Mouse (Mus musculus) bone marrow, adult 2 months (tissue): ENCODE measurements around the gene Rnf113a2. TPM values are rescaled to one million over a fixed set of nuclear protein-coding genes. Genes with fewer than 3 reads are reported as not detected.

ENCODE experiments used
- H3K27ac ChIP-seq: fragments of 200-500 bp; 2 replicates; pipeline ENCODE4 v1.5.1; 2012; ENCODE audit warnings: low read depth, mild to moderate bottlenecking, control low read depth, inconsistent platforms, low read length; ENCODE audit not compliant: control insufficient read depth, poor library complexity, insufficient read depth
- H3K4me1 ChIP-seq: fragments of 200-500 bp; 2 replicates; pipeline ENCODE4 v1.6.1; 2011; ENCODE audit warnings: low read length; ENCODE audit not compliant: control insufficient read depth, insufficient read depth
- H3K4me3 ChIP-seq: fragments of 200-500 bp; replicated peaks from 2 replicates; pipeline ENCODE3; 2011; ENCODE audit warnings: mild to moderate bottlenecking, low read depth, low read length, control low read depth; ENCODE audit not compliant: control insufficient read depth
- CTCF ChIP-seq: fragments of 200-500 bp; IDR thresholded peaks from 2 replicates; pipeline ENCODE4 v1.5.1; 2011; ENCODE audit warnings: low read length, control low read depth; ENCODE audit not compliant: control insufficient read depth, insufficient read depth
- POLR2A ChIP-seq: fragments of 200-500 bp; IDR thresholded peaks from 2 replicates; pipeline ENCODE4 v1.6.1; 2011; ENCODE audit warnings: low read depth, mild to moderate bottlenecking, control low read depth, low read length, borderline replicate concordance; ENCODE audit not compliant: control insufficient read depth
- WGBS: fragments of 180-500 bp; shearing (Covaris S2); methylation state at CpG from one replicate; pipeline ENCODE4 v1.1.7; 2018; 5-methylcytosine and 5-hydroxymethylcytosine counted together
- polyA plus RNA-seq: library from polyadenylated mRNA; stranded (reverse); fragments of >200 nt; gene quantifications from 2 replicates; pipeline ENCODE4 v1.2.4, GENCODE M21; 2011; ENCODE audit warnings: low replicate concordance; ENCODE audit not compliant: missing spikeins, insufficient read depth, insufficient read length

Rnf113a2 gene
- polyA plus RNA-seq, 1 experiment, result 9.5 TPM

DNA sequence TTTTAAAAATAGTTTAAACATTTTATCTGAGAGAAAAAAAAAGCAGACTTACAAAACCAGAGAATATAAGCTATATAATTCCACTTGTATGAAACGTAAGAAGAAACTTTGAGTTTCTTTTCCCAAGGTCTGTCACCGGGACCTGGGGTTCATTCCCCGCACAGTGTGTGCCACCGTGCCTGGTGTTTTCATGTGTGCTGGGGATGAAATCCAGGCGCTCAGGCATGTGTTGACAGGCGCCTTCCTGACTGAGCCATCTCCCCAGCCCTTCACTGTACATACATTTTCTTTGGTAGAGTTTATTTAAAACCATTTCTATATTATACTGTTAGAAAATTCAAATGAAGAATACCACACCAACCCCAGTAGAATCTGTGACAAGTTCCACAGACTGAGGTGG lies 26.7 kb upstream of the Rnf113a2 start:
- 86% methylated on average over 6 of the region's 6 CpGs for WGBS
- no peak overlapping the region for H3K4me3 ChIP-seq
- H3K4me1 ChIP-seq, result no peaks in the 10 kb centered on the region; the same call in 1 of the 2 replicates
- no peak for TF ChIP-seq CTCF
- no peak for TF ChIP-seq POLR2A
- no peak overlapping the region for H3K27ac ChIP-seq

DNA sequence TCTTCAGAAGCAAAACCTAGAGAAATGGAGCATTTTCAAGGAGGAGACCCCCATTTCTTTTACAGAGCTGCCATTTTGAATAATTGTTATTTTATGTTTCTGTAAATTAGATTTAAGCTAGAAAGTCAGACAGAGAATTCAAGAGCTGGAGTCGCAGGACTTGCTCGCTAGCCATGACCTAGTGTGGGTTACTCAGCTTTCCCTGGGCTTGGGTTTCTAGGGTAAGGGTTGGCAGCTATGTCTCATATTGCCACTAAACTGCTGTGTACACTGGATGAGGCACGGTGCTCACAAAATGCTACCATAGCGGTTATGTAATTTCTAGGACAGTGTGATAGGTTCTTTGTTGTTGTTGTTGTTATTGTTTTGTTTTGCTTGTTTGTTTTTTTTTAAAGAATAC lies 24.3 kb upstream of the Rnf113a2 start:
- WGBS, result 91% methylated on average over 4 of the region's 4 CpGs
- Histone ChIP-seq H3K4me1 (no peaks in the 10 kb centered on the region; the same call in 1 of the 2 replicates), H3K4me3 (no peak overlapping the region), H3K27ac (no peak overlapping the region)
- TF ChIP-seq CTCF (no peak), POLR2A (no peak)

DNA sequence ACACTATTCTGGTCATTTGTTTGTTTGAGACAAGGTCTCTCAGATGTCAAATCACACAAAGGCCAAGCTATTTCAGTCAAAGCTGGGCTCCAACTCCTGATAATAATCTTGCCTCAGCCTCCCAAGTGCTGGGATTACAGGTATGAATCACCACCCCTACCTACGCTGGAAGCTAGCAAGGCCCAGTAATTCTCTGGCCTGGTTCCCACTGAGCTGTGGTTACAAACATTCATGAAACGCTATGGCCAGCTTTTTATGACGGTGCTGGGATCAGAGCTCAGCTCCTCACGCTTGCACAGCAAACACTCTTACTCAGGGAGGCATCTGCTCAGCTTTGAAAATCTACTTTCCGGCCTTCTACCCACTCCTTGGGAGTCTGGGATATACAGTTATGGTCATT lies 23.1 kb upstream of the Rnf113a2 start:
- TF ChIP-seq CTCF, result no peak
- TF ChIP-seq POLR2A, result no peak
- 89% methylated on average over 5 of the region's 5 CpGs for WGBS
- Histone ChIP-seq H3K27ac (no peak overlapping the region), H3K4me3 (no peak overlapping the region), H3K4me1 (no peaks in the 10 kb centered on the region; the same call in 1 of the 2 replicates)

DNA sequence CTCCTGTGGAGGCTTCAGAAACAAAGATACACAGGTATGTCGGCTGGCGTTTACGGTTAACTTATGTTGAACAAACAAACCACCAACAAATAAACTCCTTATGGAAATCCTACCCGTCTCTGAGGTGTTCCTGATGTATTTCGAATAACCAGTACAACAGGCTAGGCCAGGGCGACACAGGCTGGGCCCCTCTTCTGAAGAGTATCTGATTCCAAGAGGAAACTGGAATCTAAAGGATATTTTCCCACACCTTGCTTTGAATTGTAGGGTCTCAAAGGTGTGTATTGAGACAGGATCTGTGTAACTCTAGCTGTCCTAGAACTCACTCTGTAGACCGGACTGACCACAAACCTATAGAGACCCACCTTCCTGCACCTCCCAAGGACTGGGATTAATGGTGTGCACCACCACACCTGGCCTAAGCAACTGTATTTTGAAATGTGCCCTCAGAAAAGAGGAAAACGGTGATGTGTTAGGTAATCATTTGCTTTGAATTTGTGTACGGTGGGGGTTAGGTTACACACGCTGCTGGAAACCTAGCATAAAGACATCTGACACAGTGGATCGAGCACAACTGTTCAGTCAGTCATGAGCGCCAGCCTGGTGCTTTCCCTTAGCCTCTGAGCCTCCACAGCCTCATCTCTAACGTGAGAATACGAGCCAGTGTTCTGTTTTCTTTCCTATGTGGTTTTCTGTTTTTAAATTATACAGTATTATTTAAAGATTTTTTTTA lies 19.9 kb upstream of the Rnf113a2 start:
- no peak for TF ChIP-seq POLR2A
- TF ChIP-seq CTCF, result no peak
- no peak overlapping the region for H3K4me3 ChIP-seq
- H3K27ac ChIP-seq, result no peak overlapping the region
- WGBS, result 76% methylated on average over 14 of the region's 14 CpGs
- no peaks in the 10 kb centered on the region; the same call in 1 of the 2 replicates for H3K4me1 ChIP-seq

DNA sequence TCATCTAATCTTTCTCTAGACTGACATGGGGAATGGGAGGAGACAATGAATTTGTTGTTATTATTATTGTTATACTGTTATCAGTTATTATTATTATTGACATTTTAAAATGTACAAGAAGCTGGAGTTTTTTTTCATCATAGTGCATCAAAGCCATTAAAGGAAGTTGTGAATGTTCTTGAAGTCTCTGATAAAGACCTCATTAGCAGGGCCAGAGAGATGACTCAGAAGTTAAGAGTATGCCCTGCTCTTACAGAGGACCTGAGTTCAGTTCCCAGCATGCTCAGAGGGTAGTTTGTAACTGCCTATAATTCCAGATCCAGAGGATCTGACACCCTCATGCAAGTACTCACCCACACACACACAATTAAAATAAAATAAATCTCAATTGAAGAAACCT lies 19.3 kb upstream of the Rnf113a2 start:
- Histone ChIP-seq H3K4me1 (no peaks in the 10 kb centered on the region; the same call in 1 of the 2 replicates), H3K27ac (no peak overlapping the region), H3K4me3 (no peak overlapping the region)
- TF ChIP-seq CTCF (no peak), POLR2A (no peak)

DNA sequence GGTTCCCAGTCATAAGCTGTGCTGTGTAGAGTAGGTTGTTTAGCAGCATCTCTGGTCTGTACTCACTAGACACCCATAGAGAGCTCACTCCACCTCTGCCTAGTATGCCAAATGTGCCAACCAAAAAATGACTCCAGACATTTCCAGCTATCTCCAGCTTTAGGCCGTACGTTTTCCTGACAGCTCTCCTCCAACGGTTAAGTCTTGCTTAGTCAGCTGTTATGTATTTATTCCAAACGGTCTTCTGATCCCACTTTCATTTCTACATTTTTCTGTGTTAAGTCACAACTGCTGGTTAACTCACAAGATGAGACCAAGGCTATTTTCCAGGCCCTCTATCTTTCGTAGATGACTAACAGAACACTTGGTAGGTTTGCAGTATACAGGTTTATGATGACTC lies 18.4 kb upstream of the Rnf113a2 start:
- H3K27ac ChIP-seq, result no peak overlapping the region
- TF ChIP-seq CTCF (no peak), POLR2A (no peak)
- WGBS, result 81% methylated on average over 5 of the region's 5 CpGs

DNA sequence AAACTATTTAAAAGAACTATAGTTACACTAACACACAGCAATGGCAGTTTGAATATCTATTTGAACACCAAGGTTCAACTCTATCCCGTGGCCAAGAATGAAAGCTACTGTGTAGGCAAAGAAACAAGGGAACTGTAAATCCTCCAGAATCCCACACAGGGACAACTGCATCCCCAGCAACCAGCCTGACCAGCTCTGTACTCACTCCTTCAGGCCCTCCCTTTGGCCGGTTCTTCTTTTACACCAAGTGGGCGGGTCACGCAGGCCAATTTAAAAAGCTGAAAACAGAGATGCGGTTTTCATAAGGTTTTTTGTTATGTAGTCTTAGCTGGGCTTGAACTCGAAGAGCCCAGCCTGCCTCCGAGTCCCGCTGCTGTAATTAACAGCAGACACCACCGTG lies 17.9 kb upstream of the Rnf113a2 start:
- TF ChIP-seq POLR2A (no peak), CTCF (no peak)
- 90% methylated on average over 9 of the region's 9 CpGs for WGBS
- H3K4me1 ChIP-seq, result no peaks in the 10 kb centered on the region; the same call in 1 of the 2 replicates
- H3K27ac ChIP-seq, result no peak overlapping the region
- H3K4me3 ChIP-seq, result no peak overlapping the region

More for the DNA sequence above, 18.4 kb upstream of the Rnf113a2 start:
- Histone ChIP-seq H3K4me1 (no peaks in the 10 kb centered on the region; the same call in 1 of the 2 replicates), H3K4me3 (no peak overlapping the region)

DNA sequence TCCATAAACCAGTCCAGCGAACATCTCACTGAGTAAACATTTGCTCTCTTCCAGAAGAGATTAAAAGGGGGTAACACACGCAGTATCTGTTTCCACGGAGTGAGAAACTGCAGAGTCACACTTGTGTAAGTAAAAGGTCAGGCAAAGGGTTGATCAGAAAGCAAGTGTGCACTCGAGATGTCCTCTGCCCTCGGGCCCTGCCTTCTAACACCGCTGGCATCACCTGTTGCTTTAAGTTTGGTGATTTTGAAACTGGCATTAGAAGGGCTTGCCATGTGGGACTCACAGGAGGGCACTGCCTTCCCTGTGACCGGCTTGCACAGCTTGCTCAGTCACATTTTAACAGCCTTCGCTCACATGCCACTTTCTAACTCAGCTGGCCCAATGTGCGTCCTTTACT lies 17.3 kb upstream of the Rnf113a2 start:
- H3K27ac ChIP-seq, result no peak overlapping the region
- WGBS, result 84% methylated on average over 9 of the region's 9 CpGs
- TF ChIP-seq POLR2A (no peak), CTCF (no peak)
- no peaks in the 10 kb centered on the region; the same call in 1 of the 2 replicates for H3K4me1 ChIP-seq
- no peak overlapping the region for H3K4me3 ChIP-seq

DNA sequence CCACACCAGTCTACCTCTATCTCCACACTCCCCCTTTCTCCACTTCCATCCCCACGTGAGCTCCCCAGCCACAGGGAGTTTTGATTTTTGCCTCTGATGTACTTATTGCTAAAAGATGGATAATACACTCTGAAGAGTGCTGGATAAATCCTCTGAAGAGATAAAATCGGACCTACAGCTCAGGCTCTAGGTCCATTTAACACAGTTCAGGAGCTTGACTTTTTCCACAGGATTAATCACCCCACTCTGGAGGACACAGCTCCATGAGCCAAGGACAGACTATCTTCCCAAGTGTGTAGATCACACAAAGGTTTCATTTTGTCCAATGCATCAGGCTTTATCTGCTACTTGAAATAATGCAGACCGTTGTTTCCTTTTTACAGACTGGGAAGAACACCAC lies 16.9 kb upstream of the Rnf113a2 start:
- H3K27ac ChIP-seq, result no peak overlapping the region
- TF ChIP-seq CTCF (no peak), POLR2A (no peak)
- no peak overlapping the region for H3K4me3 ChIP-seq
- H3K4me1 ChIP-seq, result no peaks in the 10 kb centered on the region; the same call in 1 of the 2 replicates
- whole genome bisulfite sequencing, result 84% methylated on average over 3 of the region's 3 CpGs
